Mouse (Mus musculus): Measurements from ENCODE around the gene Npas3.

DNA sequence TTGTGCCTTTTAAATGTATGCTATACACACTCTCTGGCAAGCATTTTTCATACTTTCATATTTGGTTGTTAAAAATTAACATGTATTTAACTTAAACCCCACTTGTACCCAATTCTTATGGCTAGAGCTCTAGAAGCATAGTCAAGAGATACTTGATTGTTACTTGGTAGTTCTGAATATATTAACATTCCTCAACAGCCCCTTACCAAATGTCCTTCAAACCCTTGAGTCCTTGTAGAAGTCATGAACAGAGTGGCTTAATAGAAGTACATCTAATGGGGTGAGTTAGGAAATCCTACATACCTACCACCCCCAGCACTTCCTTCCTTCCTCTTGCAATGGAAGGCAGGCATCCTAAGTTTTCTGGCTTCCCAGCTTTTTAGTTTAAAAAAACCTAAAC is 766.8 kb downstream of the Npas3 start:
- TF ChIP-seq CTCF (IDR thresholded peaks at IDR 0.05; ENCODE audit: control insufficient read depth, insufficient read depth, insufficient read length), result no peak
- no peak for TF ChIP-seq MYOD1 (IDR thresholded peaks at IDR 0.05; ENCODE audit: control insufficient read depth, insufficient read length, low read depth)
- no peak for TF ChIP-seq CEBPB (IDR thresholded peaks at IDR 0.05; ENCODE audit: low read depth)
- TF ChIP-seq USF1 (IDR thresholded peaks at IDR 0.05; ENCODE audit: low read depth), result no peak
- TF ChIP-seq MYOG (IDR thresholded peaks at IDR 0.05; ENCODE audit: control insufficient read depth, extremely low read depth, insufficient read length), result no peak

Data from C2C12 (cell line).